Mouse (Mus musculus) limb, embryonic 11.5 days (tissue): ENCODE results near the gene Kcnd3. TPM values are rescaled to one million over a fixed set of nuclear protein-coding genes. Genes with fewer than 3 reads are reported as not detected.
A peak's percentile ranks its signal among the peaks of the same experiment; 100 is the strongest.

Source experiments
- ATAC-seq: fragments of 200-750 bp; cut with Nextera tagmentation; 2 replicates; pipeline ENCODE4 v1.8.0; 2017; ENCODE audit warnings: low read depth; ENCODE audit not compliant: insufficient number of reproducible peaks, low FRiP score, low TSS enrichment
- DNase-seq: peaks from one replicate; pipeline ENCODE4 v3.0.0-alpha.2; 2015; ENCODE audit warnings: low spot score
- H3K27ac ChIP-seq: fragments of 300-500 bp; sonication (generic); replicated peaks from 2 replicates; pipeline ENCODE4 v1.5.1; 2014; ENCODE audit warnings: low read depth, mild to moderate bottlenecking, low read length
- H3K27me3 ChIP-seq: fragments of 300-500 bp; sonication (generic); 2 replicates; pipeline ENCODE4 v1.6.1; 2014; ENCODE audit warnings: mild to moderate bottlenecking, low read length, mixed read lengths; ENCODE audit not compliant: control insufficient read depth, insufficient read depth
- H3K36me3 ChIP-seq: fragments of 300-500 bp; sonication (generic); 2 replicates; pipeline ENCODE4 v1.6.1; 2014; ENCODE audit warnings: mild to moderate bottlenecking, low read length, moderate library complexity, mixed read lengths; ENCODE audit not compliant: control insufficient read depth, insufficient read depth
- H3K4me1 ChIP-seq: fragments of 300-500 bp; sonication (generic); 2 replicates; pipeline ENCODE4 v1.6.1; 2014; ENCODE audit warnings: low read length, mixed read lengths; ENCODE audit not compliant: control insufficient read depth, insufficient read depth
- H3K4me2 ChIP-seq: fragments of 300-500 bp; sonication (generic); 2 replicates; pipeline ENCODE4 v1.6.1; 2014; ENCODE audit warnings: low read depth, mild to moderate bottlenecking, moderate library complexity; ENCODE audit not compliant: severe bottlenecking
- H3K4me3 ChIP-seq: fragments of 300-500 bp; sonication (generic); 2 replicates; pipeline ENCODE4 v1.5.1; 2014; ENCODE audit warnings: low read depth, low read length
- H3K9ac ChIP-seq: fragments of 300-500 bp; sonication (generic); 2 replicates; pipeline ENCODE4 v1.6.1; 2014; ENCODE audit warnings: mild to moderate bottlenecking, low read length
- H3K9me3 ChIP-seq: fragments of 300-500 bp; sonication (generic); 2 replicates; pipeline ENCODE4 v1.6.1; 2016; ENCODE audit warnings: low read length; ENCODE audit not compliant: control insufficient read depth
- WGBS: fragments of 180-500 bp; shearing (Covaris S2); extraction: QIAGEN DNeasy Blood & Tissue Kit; methylation state at CpG from one replicate; pipeline ENCODE4 v1.1.7; 2014; 5-methylcytosine and 5-hydroxymethylcytosine counted together
- polyA plus RNA-seq: library from polyadenylated mRNA; unstranded; fragments of >200 nt; fragmentation: Nextera tagmentation; extraction: Ambion mirVana; gene quantifications from 2 replicates; pipeline ENCODE4 v1.2.1, GENCODE M21; 2014

Gene Kcnd3
- polyA plus RNA-seq, 1 experiment from 2014 or later: 0.12 TPM

GRCm38 (mm10) chr3:105668161-105668560, 216.0 kb downstream of the Kcnd3 start:
- ATAC-seq (no peak), DNase-seq (no peak)
- Histone ChIP-seq H3K4me3 (no peak overlapping the region), H3K9ac (no peak overlapping the region), H3K36me3 (no peaks in the 10 kb centered on the region), H3K9me3 (no peaks in the 10 kb centered on the region), H3K4me2 (no peak overlapping the region), H3K27ac (no peak overlapping the region), H3K4me1 (no peaks in the 10 kb centered on the region), H3K27me3 (no peaks in the 10 kb centered on the region)
- WGBS: 46% methylated on average over 9 of the region's 9 CpGs

DNA sequence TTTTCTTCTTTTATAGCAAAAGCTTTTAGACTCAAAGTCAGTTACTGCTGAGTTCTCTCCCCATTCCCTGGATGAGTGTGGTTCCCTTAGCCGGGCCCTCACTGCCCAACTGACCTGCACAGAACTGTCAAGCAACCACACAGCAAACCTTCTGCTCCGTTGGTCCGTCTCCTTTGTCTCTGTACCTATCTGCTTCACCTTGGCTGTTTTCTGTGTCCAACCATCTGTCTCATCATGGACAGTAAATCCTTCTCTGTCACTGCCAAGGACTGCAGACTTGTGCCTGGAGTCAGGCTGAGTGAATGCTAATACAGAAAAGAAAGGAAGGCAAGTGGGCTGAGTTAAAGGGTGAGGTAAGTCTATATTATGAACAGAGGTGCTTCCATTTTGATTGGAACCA, 217.6 kb downstream of the Kcnd3 start:
- whole genome bisulfite sequencing: 86% methylated on average over 3 of the region's 3 CpGs
- no peaks in the 10 kb centered on the region for H3K9me3 ChIP-seq
- no peak overlapping the region for H3K4me2 ChIP-seq
- ATAC-seq: no peak
- no peak for DNase-seq
- no peak overlapping the region for H3K4me3 ChIP-seq
- no peaks in the 10 kb centered on the region for H3K4me1 ChIP-seq
- no peak overlapping the region for H3K9ac ChIP-seq
- no peaks in the 10 kb centered on the region for H3K27me3 ChIP-seq
- no peak overlapping the region for H3K27ac ChIP-seq
- H3K36me3 ChIP-seq: no peaks in the 10 kb centered on the region

DNA sequence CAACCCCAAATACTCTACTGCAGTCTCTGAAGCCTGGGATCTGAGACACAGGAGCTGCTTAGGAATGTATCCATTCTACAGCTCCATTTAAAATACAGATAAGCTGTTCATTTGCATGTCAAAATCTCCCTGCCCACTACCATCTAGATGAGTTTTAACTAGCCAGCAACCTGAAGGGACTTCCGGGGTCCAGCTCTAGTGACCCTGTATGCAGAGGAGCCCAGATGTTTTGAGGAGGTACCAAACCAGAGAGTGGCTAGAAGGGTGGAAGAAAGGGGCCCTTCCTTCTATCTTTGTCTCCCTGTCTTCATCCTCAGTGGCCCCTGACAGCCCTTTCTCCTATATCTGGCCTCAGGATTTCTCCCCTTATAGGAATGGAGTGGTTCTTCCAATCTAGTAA, 218.7 kb downstream of the Kcnd3 start:
- 80% methylated on average over 1 of the region's 1 CpGs for WGBS
- no peak overlapping the region for H3K4me2 ChIP-seq
- DNase-seq (no peak), ATAC-seq (no peak)
- no peak overlapping the region for H3K4me3 ChIP-seq
- H3K27ac ChIP-seq: no peak overlapping the region
- H3K36me3 ChIP-seq: no peaks in the 10 kb centered on the region; the same call in 1 of the 2 replicates
- no peaks in the 10 kb centered on the region for H3K27me3 ChIP-seq
- no peak overlapping the region for H3K9ac ChIP-seq
- no peaks in the 10 kb centered on the region for H3K4me1 ChIP-seq
- no peaks in the 10 kb centered on the region for H3K9me3 ChIP-seq

DNA sequence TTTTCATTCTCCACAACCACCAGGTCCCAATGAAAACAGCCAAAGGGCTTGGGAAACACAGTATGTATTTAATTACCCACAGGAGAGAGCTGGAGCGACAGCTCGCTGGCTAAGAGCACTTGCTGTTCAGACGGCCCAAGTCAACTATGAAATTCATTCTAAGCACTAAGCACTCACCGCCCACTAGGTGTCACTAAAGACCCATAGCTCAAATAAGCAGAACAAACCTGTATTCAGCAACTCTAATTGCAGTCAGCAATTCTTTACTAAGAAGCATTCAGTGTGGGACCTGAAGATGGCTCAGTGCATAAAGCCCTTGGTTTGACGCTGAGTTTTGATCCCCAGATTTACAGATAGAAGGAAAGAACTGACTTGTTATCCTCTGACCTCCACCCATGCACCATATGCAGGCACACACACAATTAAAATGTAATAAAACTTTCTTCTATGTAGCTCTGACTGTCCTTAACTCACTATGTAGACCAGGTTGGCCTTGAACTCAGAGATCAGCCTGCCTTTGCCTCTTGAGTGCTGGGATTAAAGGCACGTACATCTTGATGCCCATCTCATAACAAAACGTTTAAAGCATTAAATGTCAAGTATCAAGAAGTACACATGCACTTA, 222.6 kb downstream of the Kcnd3 start:
- Histone ChIP-seq H3K27me3 (no peaks in the 10 kb centered on the region), H3K4me1 (no peaks in the 10 kb centered on the region), H3K36me3 (peaks cover 7% of the 10 kb centered on the region; the same call in 1 of the 2 replicates), H3K9ac (no peak overlapping the region), H3K27ac (no peak overlapping the region), H3K4me3 (no peak overlapping the region), H3K4me2 (no peak overlapping the region), H3K9me3 (no peaks in the 10 kb centered on the region)
- WGBS: 19% methylated on average over 7 of the region's 7 CpGs
- DNase-seq (peak; percentile 69), ATAC-seq (peak; percentile 39; the same call in 1 of the 2 replicates)

GRCm38 (mm10) chr3:105675932-105676331, 223.8 kb downstream of the Kcnd3 start:
- Histone ChIP-seq H3K4me2 (no peak overlapping the region), H3K4me3 (no peak overlapping the region), H3K9ac (no peak overlapping the region), H3K27me3 (no peaks in the 10 kb centered on the region), H3K36me3 (peaks cover 7% of the 10 kb centered on the region; the same call in 1 of the 2 replicates), H3K27ac (no peak overlapping the region), H3K4me1 (no peaks in the 10 kb centered on the region), H3K9me3 (no peaks in the 10 kb centered on the region)
- ATAC-seq: no peak
- DNase-seq: no peak
- WGBS: 67% methylated on average over 2 of the region's 2 CpGs

DNA sequence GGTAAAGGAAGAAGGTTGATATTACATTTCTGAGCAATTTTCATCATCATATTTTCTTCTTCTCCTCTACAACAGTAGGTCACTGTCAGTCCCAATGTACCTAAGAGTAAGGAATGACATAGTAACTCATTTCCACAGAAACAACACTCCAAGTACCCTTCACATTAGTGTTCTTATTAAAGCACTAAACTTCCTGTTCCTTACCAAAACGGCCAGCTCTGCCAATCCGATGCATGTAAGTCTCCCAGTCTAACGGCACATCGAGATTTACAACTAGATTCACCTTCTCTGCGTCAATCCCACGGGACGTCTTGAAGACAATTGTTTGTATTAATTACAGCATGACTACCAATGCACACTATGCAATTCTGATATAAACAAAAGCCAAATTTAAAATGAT, 228.2 kb downstream of the Kcnd3 start:
- ATAC-seq: no peak
- no peak for DNase-seq
- Histone ChIP-seq H3K36me3 (peaks cover 10% of the 10 kb centered on the region; the same call in 1 of the 2 replicates), H3K9ac (no peak overlapping the region), H3K4me1 (no peaks in the 10 kb centered on the region), H3K27me3 (no peaks in the 10 kb centered on the region), H3K27ac (no peak overlapping the region), H3K9me3 (no peaks in the 10 kb centered on the region), H3K4me3 (no peak overlapping the region), H3K4me2 (no peak overlapping the region)
- 94% methylated on average over 7 of the region's 7 CpGs for WGBS

- DNase-seq: no peak
- Histone ChIP-seq H3K9me3 (no peaks in the 10 kb centered on the region), H3K4me2 (peak overlapping the region; percentile 61), H3K9ac (peak overlapping the region; percentile 93), H3K27ac (peak overlapping the region; percentile 10; the same call in 1 of the 2 replicates), H3K27me3 (no peaks in the 10 kb centered on the region), H3K4me3 (peak overlapping the region; percentile 98), H3K4me1 (no peaks in the 10 kb centered on the region), H3K36me3 (peaks cover under 1% of the 10 kb centered on the region; the same call in 1 of the 2 replicates)
- WGBS: 9% methylated on average over 60 of the region's 60 CpGs
- ATAC-seq: peak; percentile 75; the same call in 1 of the 2 replicates
Observed at GRCm38 (mm10) chr3:105686394-105687323, 234.5 kb downstream of the Kcnd3 start.

GRCm38 (mm10) chr3:105687324-105688060, 235.4 kb downstream of the Kcnd3 start, which contains the start of gene Ddx20:
Gene Ddx20 (minus strand): TSS chr3:105687574.
- Histone ChIP-seq H3K4me3 (peak within 1 kb of the TSS; percentile 98), H3K4me2 (peak within 1 kb of the TSS; percentile 61), H3K9ac (peak within 1 kb of the TSS; percentile 93), H3K4me1 (no peaks in the 10 kb centered on the region), H3K27me3 (no peaks in the 10 kb centered on the region), H3K27ac (peak within 1 kb of the TSS; percentile 22; the same call in 1 of the 2 replicates), H3K9me3 (no peaks in the 10 kb centered on the region), H3K36me3 (no peaks in the 10 kb centered on the region)
- ATAC-seq: peak; percentile 94
- peak; percentile 99 for DNase-seq
- under 1% methylated on average over 71 of the region's 72 CpGs for WGBS
